Mouse (Mus musculus) small intestine, adult 2 months (tissue): ENCODE data around the gene Eml6. TPM values are rescaled to one million over a fixed set of nuclear protein-coding genes. Genes with fewer than 3 reads are reported as not detected.

Source experiments
- H3K27ac ChIP-seq: fragments of 200-500 bp; 2 replicates; pipeline ENCODE4 v1.5.1; 2012; ENCODE audit warnings: low read depth, low read length, control low read depth, inconsistent platforms; ENCODE audit not compliant: insufficient read depth
- H3K27me3 ChIP-seq: fragments of 200-500 bp; 2 replicates; pipeline ENCODE4 v1.6.1; 2012; ENCODE audit warnings: mild to moderate bottlenecking, moderate library complexity, low read length, inconsistent platforms; ENCODE audit not compliant: control insufficient read depth, insufficient read depth
- H3K36me3 ChIP-seq: fragments of 200-500 bp; 2 replicates; pipeline ENCODE4 v1.6.1; 2012; ENCODE audit warnings: mild to moderate bottlenecking, low read length, control low read depth, inconsistent platforms; ENCODE audit not compliant: control insufficient read depth, insufficient read depth
- H3K4me1 ChIP-seq: fragments of 200-500 bp; 2 replicates; pipeline ENCODE4 v1.6.1; 2012; ENCODE audit warnings: low read length, inconsistent platforms, mixed read lengths; ENCODE audit not compliant: control insufficient read depth, insufficient read depth, insufficient read length
- H3K4me3 ChIP-seq: fragments of 200-500 bp; 2 replicates; pipeline ENCODE4 v1.5.1; 2012; ENCODE audit warnings: low read depth, mild to moderate bottlenecking, control low read depth, inconsistent platforms, low read length, moderate library complexity
- CTCF ChIP-seq: fragments of 200-500 bp; IDR thresholded peaks from 2 replicates; pipeline ENCODE4 v1.5.1; 2012; ENCODE audit warnings: low read depth, mild to moderate bottlenecking, control low read depth, inconsistent platforms, low read length, moderate library complexity, mixed read lengths; ENCODE audit not compliant: insufficient replicate concordance, insufficient read length; ENCODE audit errors: extremely low read depth
- POLR2A ChIP-seq: fragments of 200-500 bp; IDR thresholded peaks from 2 replicates; pipeline ENCODE4 v1.6.1; 2012; ENCODE audit warnings: low read depth, mild to moderate bottlenecking, control low read depth, inconsistent platforms, low read length, moderate library complexity
- WGBS: fragments of 180-500 bp; shearing (Covaris S2); methylation state at CpG from one replicate; pipeline ENCODE4 v1.1.7; 2018; 5-methylcytosine and 5-hydroxymethylcytosine counted together
- polyA plus RNA-seq: library from polyadenylated mRNA; depleted of rRNA; stranded (reverse); fragments of >200 nt; gene quantifications from 2 replicates; pipeline ENCODE4 v1.2.3, GENCODE M21; 2012

Eml6 gene
- polyA plus RNA-seq, 1 experiment = 0.49 TPM

DNA sequence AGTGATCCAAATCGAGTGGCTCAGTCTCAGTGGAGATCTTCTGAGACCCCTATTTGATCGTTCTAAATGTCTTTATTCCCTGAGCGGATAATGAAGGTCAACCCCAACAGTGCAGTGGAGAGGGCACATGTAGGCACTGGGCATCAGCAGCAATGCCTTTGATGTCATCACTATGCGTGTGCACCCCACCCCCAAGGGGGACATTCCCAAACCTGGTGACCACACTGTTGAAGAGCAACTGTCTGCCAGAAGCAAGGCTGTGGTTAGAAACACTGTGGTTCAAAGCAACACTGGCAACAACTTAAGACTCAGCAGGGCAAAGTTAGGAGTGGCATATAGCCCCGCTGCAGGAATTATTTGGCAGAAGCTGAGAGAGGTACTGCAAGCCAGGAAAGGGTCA, 218.5 kb downstream of the Eml6 start:
- no peak overlapping the region for H3K27ac ChIP-seq
- 85% methylated on average over 5 of the region's 5 CpGs for WGBS
- TF ChIP-seq CTCF = no peak
- no peak for TF ChIP-seq POLR2A
- no peaks in the 10 kb centered on the region for H3K27me3 ChIP-seq
- H3K4me1 ChIP-seq = peaks cover 2% of the 10 kb centered on the region; the same call in 1 of the 2 replicates
- H3K4me3 ChIP-seq = no peak overlapping the region
- no peaks in the 10 kb centered on the region for H3K36me3 ChIP-seq

DNA sequence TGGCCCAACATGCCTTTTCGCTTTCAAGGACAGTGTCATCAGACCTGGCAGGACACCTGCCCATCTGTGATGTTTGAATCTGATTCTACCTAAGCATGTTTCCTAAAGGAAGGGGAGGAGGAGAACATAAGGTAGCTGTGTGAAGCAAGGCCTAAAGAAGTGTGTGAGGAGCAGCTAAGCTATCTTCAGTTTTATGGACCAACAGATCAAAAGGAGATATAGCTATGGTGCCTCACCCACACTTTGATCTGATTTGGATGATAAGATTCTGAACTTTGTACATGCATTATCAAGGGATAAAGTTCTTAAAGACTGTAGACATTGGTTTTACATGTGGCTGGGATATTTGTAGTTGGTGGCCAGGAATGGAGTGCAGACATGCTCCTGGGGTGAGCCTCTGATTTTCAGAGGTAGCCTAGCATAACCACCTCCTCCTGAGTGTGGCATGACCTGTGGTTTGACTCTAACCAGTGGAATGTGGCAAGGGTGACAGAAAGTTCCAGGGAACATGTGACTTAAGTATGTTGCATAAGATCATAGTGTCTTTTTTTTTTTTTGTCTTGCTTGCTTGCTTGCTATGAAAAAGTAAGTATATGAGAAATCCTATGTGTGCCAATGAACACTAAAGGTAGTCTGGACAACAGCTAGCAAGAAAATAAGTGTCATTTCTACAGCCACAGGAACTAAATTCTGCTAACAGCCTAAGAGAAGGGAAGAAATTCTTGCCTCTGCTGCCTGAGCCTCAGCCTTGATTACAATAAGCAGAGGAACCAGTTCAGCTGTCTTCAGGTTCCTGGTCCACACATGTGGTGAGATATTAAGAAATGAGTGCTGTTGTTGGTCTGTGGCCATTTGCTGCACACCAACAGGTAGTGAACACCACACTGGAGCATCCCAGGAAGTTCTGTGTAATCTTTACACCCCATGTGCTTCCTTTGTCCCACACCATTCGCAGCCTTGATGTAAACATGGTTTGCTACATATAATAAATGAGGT, 224.1 kb downstream of the Eml6 start:
- H3K4me3 ChIP-seq = no peak overlapping the region
- no peaks in the 10 kb centered on the region for H3K36me3 ChIP-seq
- no peak for TF ChIP-seq CTCF
- TF ChIP-seq POLR2A = no peak
- 57% methylated on average over 2 of the region's 2 CpGs for WGBS
- H3K4me1 ChIP-seq = peaks cover 4% of the 10 kb centered on the region; the same call in 1 of the 2 replicates
- no peaks in the 10 kb centered on the region for H3K27me3 ChIP-seq
- peak overlapping the region; percentile 37; the same call in 1 of the 2 replicates for H3K27ac ChIP-seq

- TF ChIP-seq POLR2A (no peak), CTCF (no peak)
- 53% methylated on average over 1 of the region's 1 CpGs for WGBS
- no peak overlapping the region for H3K27ac ChIP-seq
- no peaks in the 10 kb centered on the region for H3K27me3 ChIP-seq
- H3K4me3 ChIP-seq = no peak overlapping the region
- no peaks in the 10 kb centered on the region for H3K36me3 ChIP-seq
- peaks cover 4% of the 10 kb centered on the region; the same call in 1 of the 2 replicates for H3K4me1 ChIP-seq
These were observed 226.0 kb downstream of the Eml6 start for GRCm38 (mm10) chr11:29799839-29800238.

DNA sequence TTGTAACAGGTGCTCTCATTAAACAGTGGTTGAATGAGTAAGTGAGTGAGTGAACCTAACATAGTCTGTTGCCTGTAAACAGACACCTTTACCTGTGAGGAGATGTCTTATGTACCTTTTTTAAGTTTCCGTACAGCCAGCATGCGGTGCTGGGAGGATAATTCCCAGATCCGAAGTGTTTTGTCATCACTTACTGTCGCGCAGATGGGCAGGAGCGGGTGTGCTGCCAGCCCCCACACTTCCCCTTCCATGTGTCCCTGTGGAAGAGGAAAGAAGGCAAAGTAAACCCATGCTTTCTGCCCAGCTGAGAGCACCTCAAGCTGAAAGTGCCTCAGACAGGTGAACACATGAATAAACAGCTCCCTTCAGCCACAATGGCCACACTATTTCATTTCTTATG, 230.7 kb downstream of the Eml6 start:
- no peak overlapping the region for H3K27ac ChIP-seq
- 90% methylated on average over 6 of the region's 6 CpGs for WGBS
- no peaks in the 10 kb centered on the region for H3K27me3 ChIP-seq
- no peak overlapping the region for H3K4me3 ChIP-seq
- TF ChIP-seq POLR2A = no peak
- TF ChIP-seq CTCF = no peak
- H3K36me3 ChIP-seq = no peaks in the 10 kb centered on the region
- no peaks in the 10 kb centered on the region for H3K4me1 ChIP-seq

GRCm38 (mm10) chr11:29794475-29794874, 231.4 kb downstream of the Eml6 start:
- Histone ChIP-seq H3K4me1 (no peaks in the 10 kb centered on the region), H3K27ac (no peak overlapping the region)
- 45% methylated on average over 2 of the region's 2 CpGs for WGBS

DNA sequence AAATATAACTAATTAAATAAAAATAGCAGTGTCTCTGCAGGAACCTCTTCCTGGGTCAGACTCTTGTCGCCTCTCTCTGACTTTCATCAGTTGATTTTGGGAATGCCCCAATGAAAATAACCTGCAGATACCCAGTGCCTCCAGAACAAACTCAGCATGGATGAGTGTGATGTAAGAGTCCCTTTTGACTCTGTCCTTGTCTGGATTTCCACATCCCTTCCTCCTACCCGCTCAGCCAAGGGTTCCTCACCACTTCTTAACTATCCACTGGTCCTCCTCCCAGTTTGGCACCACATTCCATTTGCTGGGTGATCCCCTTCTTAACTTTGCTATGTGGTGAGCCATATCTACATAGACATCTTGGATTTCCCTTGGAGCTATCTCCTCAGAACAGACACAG, 235.0 kb downstream of the Eml6 start:
- TF ChIP-seq CTCF (no peak), POLR2A (no peak)
- Histone ChIP-seq H3K27me3 (no peaks in the 10 kb centered on the region), H3K4me3 (no peak overlapping the region), H3K4me1 (peaks cover 2% of the 10 kb centered on the region; the same call in 1 of the 2 replicates), H3K36me3 (no peaks in the 10 kb centered on the region), H3K27ac (no peak overlapping the region)
- 89% methylated on average over 2 of the region's 2 CpGs for WGBS

More at GRCm38 (mm10) chr11:29794475-29794874, 231.4 kb downstream of the Eml6 start:
- no peaks in the 10 kb centered on the region for H3K36me3 ChIP-seq
- H3K4me3 ChIP-seq = no peak overlapping the region
- no peaks in the 10 kb centered on the region for H3K27me3 ChIP-seq
- TF ChIP-seq CTCF (no peak), POLR2A (no peak)

- WGBS = 72% methylated on average over 6 of the region's 6 CpGs
- H3K36me3 ChIP-seq = no peaks in the 10 kb centered on the region
- H3K27me3 ChIP-seq = no peaks in the 10 kb centered on the region
- peaks cover 2% of the 10 kb centered on the region; the same call in 1 of the 2 replicates for H3K4me1 ChIP-seq
- no peak overlapping the region for H3K27ac ChIP-seq
- no peak for TF ChIP-seq CTCF
- no peak for TF ChIP-seq POLR2A
- no peak overlapping the region for H3K4me3 ChIP-seq
These were observed 236.8 kb downstream of the Eml6 start for GRCm38 (mm10) chr11:29788921-29789638.
